Mouse (Mus musculus) CD4-positive, CD25-positive, alpha-beta regulatory T cell, adult 2 months (primary cell): ENCODE measurements around the gene Zbtb21.
"Not testable (repeated sequence)": the region's sequence is repeated elsewhere in the genome, so short reads cannot be mapped to it uniquely, and the experiment has no call there.

ENCODE experiments used
- DNase-seq: peaks from one replicate; pipeline ENCODE4 v3.0.0-alpha.2; 2012; ENCODE audit warnings: low read depth, low spot score

Zbtb21 gene

GRCm38 (mm10) chr16:97948836-97949235 lies 13.6 kb downstream of the Zbtb21 start:
- DNase-seq: no peak

- not testable (repeated sequence) for DNase-seq
Measured at GRCm38 (mm10) chr16:97946993-97947392, 15.4 kb downstream of the Zbtb21 start.

- no peak for DNase-seq
Measured at GRCm38 (mm10) chr16:97941844-97942243, 20.6 kb downstream of the Zbtb21 start.

- no peak for DNase-seq
Measured at GRCm38 (mm10) chr16:97940471-97940973, 21.9 kb downstream of the Zbtb21 start.

- DNase-seq: no peak
Measured at GRCm38 (mm10) chr16:97935815-97936214, 26.6 kb downstream of the Zbtb21 start.

GRCm38 (mm10) chr16:97930231-97930630 lies 32.2 kb downstream of the Zbtb21 start:
- no peak for DNase-seq

GRCm38 (mm10) chr16:97929520-97929919 lies 32.9 kb downstream of the Zbtb21 start:
- DNase-seq: no peak

GRCm38 (mm10) chr16:97927331-97927938 lies 35.0 kb downstream of the Zbtb21 start:
- no peak for DNase-seq

- DNase-seq: no peak
Measured at GRCm38 (mm10) chr16:97926381-97926780, 36.0 kb downstream of the Zbtb21 start.

- no peak for DNase-seq
Measured at GRCm38 (mm10) chr16:97925760-97926159, 36.7 kb downstream of the Zbtb21 start.

- no peak for DNase-seq
Measured at GRCm38 (mm10) chr16:97923700-97924099, 38.7 kb downstream of the Zbtb21 start.

- DNase-seq: no peak
Measured at GRCm38 (mm10) chr16:97922779-97923126, 39.7 kb downstream of the Zbtb21 start.

GRCm38 (mm10) chr16:97921961-97922778 lies 40.3 kb downstream of the Zbtb21 start:
- peak; percentile 81 for DNase-seq

GRCm38 (mm10) chr16:97920621-97921020 lies 41.8 kb downstream of the Zbtb21 start:
- no peak for DNase-seq

GRCm38 (mm10) chr16:97919793-97920192 lies 42.6 kb downstream of the Zbtb21 start:
- no peak for DNase-seq

GRCm38 (mm10) chr16:97912873-97913272 lies 49.5 kb downstream of the Zbtb21 start:
- DNase-seq: no peak

GRCm38 (mm10) chr16:97909356-97909755 lies 53.1 kb downstream of the Zbtb21 start:
- DNase-seq: no peak

- DNase-seq: no peak
Measured at GRCm38 (mm10) chr16:97907496-97907895, 54.9 kb downstream of the Zbtb21 start.

- no peak for DNase-seq
Measured at GRCm38 (mm10) chr16:97906337-97906736, 56.1 kb downstream of the Zbtb21 start.

GRCm38 (mm10) chr16:97905449-97905991 lies 56.9 kb downstream of the Zbtb21 start:
- no peak for DNase-seq

GRCm38 (mm10) chr16:97904035-97904434 lies 58.4 kb downstream of the Zbtb21 start:
- DNase-seq: no peak

GRCm38 (mm10) chr16:97897346-97898024 lies 64.9 kb downstream of the Zbtb21 start:
- no peak for DNase-seq
